Mouse (Mus musculus): ENCODE data around the gene Ncl.

The Ncl gene

DNA sequence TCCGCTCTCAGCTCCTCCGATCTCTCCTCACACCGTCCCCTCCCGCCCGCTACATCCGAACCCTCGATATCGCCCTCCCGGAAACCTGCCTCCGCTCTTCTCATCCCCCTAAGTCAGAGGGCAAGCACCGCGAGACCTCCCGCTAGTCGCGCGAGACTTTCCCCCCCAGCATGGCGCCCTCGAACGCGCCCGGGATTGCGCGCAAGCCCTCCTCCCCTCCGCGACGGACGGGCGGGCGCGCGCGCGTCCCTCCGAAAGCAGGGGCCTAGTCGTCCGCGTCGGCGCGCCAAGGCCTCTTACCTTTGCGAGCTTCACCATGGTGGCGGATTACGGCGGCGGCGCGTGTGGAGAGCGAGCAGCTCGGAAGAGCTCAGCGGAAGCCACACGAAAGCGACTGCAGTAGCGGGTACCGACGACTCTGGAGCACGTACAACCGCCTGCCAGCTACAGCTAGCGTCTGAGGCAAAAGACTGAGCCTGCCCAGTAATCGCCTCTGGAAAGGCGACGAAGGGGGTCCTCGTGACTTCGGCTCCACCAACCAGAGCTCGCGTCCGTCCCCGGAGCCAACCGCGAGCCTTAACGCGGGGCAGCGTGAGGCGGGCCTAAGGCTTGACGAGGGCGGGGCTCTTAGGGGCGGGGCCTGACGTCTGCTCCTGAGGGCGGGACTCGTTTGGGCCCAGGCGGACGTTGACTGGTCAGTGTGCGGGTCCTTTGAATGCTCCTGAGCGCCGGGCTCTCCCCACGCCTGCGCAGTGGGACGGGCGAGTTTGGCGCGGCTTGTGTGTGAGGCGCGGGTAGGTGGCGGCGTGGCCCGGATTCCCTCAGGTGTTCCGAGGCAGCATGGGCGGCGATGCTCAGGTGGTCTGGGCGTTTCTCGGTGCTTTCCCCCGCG is at the start of gene Ncl:
Gene Ncl, minus strand, starts transcription at position 495 of the 892 bp plus-strand sequence.
- peak; percentile 96 to 98 for DNase-seq

DNA sequence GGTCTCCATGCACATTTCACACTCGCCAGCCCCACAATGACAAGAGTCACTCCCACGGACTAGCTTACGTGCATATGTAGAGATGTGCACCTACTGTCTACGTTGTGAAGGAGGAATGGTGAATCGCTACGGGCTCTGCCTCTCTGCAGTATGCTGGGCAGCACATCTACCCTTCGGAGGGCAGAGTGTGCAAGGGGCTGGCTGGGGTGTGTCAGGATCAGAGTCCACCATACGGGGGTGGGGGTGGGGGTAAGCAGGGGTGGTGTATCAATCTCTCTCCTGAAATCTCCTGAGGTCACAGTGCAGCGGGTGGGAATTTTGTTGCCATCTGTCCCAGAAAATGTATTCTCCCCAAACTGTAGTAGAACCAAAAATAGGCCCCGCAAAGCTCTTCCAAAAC is 49.3 kb upstream of the Ncl start:
- DNase-seq, result no peak

DNA sequence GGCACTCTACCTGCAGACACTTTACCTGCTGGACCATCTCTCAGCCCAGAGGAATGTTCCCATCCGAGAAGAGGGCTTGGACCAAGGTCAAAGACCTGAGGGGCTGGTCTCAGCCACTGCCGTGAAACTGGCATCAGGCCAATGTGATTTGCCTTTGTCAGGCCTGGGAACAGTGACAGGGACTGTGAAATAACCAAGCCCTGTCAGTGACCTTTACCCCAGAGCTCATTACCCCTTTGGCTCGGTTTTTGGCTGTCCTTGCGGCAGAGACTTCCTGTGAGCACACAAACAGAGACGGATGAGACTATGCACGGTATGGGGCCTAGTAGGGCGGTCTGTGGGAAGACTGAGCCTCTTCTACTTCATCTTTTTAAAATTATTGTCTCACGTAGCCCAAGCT is 47.7 kb upstream of the Ncl start:
- DNase-seq, result no peak

GRCm38 (mm10) chr1:86406313-86406712 is 47.1 kb upstream of the Ncl start:
- no peak for DNase-seq

- DNase-seq, result no peak
Observed at GRCm38 (mm10) chr1:86404834-86405233, 45.6 kb upstream of the Ncl start.

- no peak for DNase-seq
Observed at GRCm38 (mm10) chr1:86400096-86400754, 41.0 kb upstream of the Ncl start.

DNA sequence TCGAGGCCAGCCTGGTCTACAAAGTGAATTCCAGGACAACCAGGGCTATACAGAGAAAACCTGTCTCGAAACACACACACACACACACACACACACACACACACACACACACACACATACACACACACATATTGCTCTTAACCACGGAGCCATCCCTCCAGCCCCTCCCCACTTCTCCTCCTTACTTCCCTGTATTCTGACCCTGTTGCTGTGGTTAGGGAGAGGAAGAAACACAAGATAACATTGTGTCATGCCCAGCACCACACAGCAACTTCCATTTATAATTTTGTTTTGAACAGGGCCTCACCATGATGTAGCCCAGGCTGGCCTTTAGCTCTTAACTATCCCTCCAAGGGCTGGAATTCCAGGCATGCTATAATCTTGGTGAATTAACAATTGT is 40.1 kb upstream of the Ncl start:
- DNase-seq, result no peak

- no peak for DNase-seq
Observed at GRCm38 (mm10) chr1:86398222-86398621, 39.0 kb upstream of the Ncl start.

DNA sequence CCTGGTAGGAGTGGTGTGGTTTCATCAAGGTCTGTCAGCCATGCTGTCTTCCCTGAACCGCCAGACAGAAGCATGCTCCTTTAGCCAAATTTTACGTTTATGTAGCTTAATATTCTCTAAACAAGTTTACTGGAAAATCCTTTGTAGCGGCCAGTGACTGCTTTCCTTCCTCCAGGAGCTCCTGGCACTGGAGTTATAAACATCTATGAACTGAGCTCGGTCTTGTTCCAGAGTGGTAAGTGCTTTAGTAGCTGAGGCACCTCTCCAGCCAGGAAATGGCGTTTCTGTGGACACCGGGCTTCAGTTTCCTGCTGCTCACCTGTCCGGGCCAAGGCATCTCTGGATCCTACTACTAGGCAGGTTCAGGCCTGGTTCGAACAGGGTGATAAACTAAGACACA is 38.4 kb upstream of the Ncl start:
- no peak for DNase-seq

DNA sequence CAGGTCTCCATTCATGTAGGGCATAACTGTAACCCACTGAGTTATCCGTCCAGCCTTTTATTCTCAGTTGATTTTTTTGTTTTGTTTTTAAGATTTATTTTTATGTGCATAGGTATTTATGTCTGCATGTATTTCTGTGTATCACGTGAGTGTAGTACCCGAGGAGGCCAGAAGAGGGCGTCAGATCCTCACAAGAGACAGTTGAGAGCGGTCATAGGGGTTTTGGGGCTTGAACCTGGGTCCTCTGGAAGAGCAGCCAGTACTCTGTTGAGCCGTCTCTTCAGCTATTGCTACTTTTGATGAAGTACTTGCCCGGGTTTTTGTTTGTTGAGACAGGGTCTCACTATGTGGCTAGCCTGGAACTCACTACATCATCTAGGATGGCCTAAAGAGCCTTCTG is 36.7 kb upstream of the Ncl start:
- DNase-seq, result no peak

GRCm38 (mm10) chr1:86394246-86394645 is 35.0 kb upstream of the Ncl start:
- no peak for DNase-seq

GRCm38 (mm10) chr1:86393219-86393618 is 34.0 kb upstream of the Ncl start:
- DNase-seq, result no peak

GRCm38 (mm10) chr1:86391425-86391824 is 32.2 kb upstream of the Ncl start:
- DNase-seq, result peak; percentile 26 to 31

- peak; percentile 69 to 75 for DNase-seq
Observed at GRCm38 (mm10) chr1:86389230-86389629, 30.0 kb upstream of the Ncl start.

DNA sequence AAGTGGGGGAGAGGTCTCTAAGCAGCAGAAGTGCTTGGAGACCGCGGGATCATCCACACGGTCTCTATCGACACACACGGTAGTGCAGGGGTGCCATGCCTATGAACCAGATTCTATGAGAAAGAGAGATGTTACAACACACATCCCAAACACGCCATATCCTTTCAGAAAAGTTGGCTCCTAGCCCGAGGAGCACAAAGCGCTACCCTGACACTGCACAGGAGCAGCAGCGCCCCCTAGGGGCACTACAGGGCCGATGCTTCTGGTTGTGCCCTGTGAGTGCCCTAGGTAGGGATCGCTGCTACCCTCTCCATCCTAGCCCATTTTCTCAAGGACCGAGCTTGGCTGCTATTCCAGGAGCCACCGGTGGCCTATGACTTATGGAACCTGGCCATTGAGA is 21.8 kb upstream of the Ncl start:
- peak; percentile 30 to 46 for DNase-seq

- DNase-seq, result no peak
Observed at GRCm38 (mm10) chr1:86379161-86379569, 20.0 kb upstream of the Ncl start.

DNA sequence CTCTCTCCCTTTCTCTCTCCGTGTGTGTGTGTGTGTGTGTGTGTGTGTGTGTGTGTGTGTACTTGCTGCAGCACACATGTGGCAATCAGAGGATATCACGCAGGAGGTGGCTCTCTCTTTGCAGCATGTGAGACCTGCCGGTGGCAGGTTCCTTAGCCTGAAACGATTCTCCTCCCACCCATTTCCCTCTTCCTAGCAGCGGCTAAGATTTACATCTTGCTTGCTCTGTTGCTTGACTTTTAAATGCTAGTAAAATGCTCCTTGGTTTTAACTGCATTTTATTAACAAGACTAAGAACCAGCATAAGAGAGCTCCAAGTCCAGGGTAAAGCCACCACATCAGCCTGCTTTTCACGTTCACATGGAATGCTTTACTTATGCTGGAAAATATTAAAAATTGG is 19.5 kb upstream of the Ncl start:
- DNase-seq, result no peak

DNA sequence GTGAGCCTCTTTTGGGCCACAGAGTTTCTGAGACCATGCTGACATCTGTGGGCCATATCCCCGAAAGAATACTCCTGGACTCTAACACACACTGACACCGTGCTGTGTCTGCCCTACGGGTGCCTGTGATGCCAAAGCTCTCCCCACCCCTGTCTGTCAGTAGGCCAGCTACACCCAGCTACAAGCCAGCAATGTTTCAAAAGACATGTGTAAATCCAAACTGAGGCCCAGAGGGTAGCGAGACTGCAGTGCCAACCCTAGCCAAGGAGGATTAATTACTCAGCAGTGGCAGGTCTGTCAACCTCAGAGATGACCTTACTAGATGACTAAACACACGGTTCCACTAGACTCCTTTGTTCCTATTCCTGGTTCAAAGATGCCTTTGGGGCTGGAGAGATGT is 17.2 kb upstream of the Ncl start:
- no peak for DNase-seq

DNA sequence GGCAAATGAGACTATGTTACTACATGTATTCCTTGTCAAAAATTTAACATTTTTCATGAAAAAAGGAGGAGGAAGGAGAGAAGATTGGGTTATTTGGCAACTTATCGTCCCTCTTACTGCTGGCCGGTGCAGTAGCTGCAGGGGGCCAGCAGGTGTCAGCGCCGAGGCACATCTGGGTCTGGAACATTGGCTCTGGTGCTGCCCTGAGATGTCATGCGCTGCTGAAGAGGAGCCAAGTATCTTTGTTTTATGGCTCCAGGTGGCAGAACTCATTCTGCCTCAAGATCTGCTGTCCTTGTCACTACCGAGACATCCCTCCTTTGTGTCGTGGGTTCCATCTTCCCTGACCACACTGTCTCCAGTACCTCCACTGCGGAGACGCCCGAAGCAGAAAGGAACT is 12.8 kb upstream of the Ncl start:
- DNase-seq, result no peak

- no peak for DNase-seq
Observed at GRCm38 (mm10) chr1:86368086-86368485, 8.9 kb upstream of the Ncl start.

DNA sequence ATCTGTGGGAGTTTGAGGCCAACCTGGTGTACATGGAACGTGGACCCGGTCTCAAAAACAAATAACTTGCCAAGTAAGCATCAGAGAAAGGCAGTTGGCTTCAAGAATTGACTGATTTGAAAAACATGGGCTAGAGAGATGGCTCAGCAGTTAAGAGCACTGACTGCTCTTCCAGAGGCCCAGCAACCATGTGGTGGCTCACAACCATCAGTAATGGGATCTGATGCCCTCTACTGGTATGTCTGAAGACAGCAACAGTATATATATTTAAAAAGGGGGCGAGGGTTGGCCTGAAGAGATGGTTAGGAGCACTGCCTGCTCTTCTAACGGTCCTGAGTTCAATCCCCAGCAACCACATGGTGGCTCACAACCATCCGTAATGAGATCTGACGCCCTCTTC is 4.5 kb upstream of the Ncl start:
- DNase-seq, result no peak

GRCm38 (mm10) chr1:86361852-86362615 is 2.8 kb upstream of the Ncl start:
- DNase-seq, result no peak

GRCm38 (mm10) chr1:86360441-86360840 is 1.2 kb upstream of the Ncl start:
- no peak for DNase-seq

DNA sequence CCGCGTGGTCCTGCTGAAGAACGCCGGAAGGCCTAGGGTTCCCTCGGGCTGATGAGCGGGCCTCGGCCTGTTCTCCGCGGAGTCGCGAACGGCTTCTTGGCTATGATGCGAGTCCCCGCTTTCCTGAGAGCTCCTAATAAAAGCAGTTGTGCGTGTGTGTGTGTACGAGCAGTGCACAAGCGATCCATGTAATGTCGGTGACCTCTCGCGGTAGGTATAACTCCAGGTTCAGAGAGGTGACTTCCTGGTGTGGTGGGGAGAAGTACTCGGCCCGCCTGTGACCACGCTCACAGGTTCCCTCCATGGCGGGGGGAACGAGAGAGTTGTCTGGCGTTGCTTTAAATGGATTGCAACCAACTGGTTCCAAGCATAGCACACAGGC is 589 bp upstream of the Ncl start:
- no peak for DNase-seq
